Mouse (Mus musculus) fibroblast of lung, adult 2 months (primary cell): ENCODE results near the gene Eif4ebp2.

Experiments
- DNase-seq: peaks from one replicate; pipeline ENCODE4 v3.0.0-alpha.2; 2011; ENCODE audit warnings: low read depth

The Eif4ebp2 gene

DNA sequence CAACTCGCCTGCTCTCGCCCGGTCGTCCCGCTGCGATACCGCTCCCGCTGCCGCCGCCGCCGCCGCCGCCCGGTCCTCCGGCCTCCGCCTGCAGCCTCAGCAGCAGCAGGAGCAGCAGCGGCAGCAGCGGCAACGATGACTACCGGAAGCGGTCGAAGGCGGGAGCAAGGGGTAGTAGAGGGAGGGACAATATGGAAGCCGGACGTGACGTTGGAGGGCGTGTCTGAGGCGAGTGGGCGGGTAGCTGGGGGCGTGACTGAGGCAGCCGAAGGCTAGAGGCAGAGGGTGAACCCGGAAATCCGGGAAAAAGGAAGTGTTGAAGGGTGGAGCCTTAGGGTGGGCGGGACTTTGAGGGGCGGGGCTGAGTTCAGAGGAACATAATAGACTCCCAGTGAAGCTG, at the start of gene Eif4ebp2:
Gene Eif4ebp2 (minus strand): TSS at position 17 of the 400 bp plus-strand sequence.
- DNase-seq: peak; percentile 96

DNA sequence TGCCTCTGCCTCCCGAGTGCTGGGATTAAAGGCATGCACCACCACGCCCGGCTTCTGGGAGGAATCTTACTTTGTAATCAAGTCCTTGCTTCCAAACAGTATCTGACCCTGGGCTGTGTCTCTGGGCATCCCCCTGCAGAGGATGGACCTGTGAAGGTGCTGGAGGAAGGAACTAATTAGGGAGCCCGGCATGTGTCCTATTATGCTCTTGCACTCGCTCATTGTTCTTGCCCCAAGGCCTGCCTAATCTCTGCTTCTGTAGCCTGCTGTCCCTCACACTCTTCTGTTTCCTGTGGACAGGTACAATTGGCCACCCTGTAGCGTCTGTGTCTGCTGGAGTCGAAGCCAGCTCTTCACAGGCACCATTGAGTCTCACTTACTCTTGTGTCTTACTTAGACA, 48.3 kb upstream of the Eif4ebp2 start:
- no peak for DNase-seq

DNA sequence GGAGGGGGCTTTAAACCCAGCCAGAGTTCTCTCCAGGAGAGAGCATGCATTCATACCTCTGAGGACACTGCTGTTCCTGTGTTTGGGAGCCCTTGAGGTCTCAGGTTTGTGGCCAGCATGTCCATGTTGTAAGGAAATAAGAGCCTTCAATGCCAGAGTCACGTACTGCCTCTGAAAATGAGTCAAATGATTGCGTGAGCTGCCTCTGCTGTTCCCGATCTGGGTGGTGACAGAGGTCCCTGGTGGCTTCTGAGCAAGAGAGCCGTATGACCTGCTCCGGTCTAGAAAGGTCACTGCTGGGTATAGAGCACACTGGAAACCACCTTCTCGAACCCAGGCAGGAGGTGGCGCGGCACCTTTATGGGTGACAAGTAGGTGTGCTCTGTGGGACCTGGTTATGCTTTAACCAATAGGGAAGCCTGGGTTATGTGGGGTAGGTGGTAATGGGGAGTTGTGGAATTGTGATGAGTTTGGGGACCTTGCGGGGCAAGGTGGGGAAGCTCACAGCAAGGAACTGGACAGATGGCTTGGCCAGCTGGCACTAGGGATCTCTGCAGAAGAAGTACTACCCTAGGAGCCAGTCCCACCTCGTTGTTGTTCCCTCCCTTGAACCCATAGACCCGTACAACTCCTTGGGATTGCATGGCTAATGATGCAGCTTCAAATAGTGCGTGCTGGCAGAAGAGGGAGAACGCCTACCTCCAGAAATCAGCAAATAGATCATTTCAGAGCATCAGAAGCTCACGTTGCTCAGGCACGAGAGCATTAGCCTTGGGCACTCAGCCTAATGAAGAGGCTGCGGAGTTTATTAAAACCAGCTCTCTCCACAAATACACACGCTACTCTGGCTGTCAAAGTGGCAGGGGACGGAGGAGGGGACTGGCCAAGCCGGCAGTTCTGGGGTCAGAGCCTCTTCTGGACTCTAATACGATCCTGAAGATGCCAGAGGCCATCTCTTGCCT, 47.3 kb upstream of the Eif4ebp2 start:
- no peak for DNase-seq

DNA sequence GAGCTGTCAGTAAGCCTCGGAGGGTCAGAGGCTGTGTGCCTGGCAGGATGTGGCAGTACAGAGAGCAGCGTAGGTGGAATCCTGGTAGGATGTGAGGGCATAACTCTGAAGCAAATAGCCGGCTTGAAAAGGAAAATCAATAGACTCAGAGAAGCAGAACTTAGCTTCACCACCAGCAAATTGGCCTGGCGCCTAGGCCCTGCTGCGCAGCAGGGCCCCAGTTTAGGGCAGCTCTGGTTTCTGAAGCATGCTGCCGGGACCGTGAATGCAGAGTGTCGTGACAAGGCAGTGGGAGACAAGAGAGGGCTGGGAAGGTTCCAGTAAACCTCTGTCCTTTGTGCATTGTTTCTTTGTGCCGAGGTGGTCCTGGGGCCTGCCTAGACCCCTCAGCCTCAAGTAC, 43.8 kb upstream of the Eif4ebp2 start:
- DNase-seq: no peak

DNA sequence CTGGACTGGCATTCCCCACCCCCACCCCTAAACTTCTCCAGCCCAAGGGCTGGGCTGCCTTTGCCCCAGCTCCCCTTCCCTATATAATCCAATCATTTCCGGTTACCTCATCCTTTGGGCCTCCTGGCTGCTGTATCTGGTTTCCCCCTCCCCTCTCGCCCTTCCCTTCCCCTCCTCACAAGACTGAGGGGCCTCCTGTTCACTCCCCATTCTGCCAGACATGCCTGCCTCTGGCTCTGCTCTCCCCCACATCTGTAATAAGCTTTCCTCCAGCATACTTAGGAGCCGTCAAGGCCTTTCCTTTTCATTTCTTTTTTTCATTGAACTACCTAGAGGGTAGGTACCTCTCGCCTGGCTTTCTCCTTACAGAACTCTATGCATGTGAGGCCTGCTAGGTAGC, 43.0 kb upstream of the Eif4ebp2 start:
- no peak for DNase-seq

DNA sequence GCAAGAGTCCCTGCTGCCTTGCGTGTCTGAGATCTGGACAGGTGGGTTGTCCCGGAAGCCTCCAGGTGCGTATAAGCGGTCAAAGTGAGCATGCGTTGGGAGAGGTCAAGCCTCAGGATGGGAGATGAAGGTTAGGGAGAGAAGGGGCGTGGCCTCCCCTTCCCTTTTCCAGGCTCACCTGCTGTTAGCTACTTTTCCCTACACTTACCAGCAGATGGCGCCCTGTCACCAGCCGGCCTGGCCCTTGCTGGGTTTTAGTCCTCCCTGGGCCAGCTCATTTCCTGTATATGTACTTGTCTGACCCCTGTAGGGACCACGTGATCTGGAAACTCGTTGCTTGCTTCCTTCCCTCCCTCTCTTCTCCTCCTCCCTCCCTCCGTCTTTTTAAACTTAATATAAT, 39.6 kb upstream of the Eif4ebp2 start:
- DNase-seq: peak; percentile 35

DNA sequence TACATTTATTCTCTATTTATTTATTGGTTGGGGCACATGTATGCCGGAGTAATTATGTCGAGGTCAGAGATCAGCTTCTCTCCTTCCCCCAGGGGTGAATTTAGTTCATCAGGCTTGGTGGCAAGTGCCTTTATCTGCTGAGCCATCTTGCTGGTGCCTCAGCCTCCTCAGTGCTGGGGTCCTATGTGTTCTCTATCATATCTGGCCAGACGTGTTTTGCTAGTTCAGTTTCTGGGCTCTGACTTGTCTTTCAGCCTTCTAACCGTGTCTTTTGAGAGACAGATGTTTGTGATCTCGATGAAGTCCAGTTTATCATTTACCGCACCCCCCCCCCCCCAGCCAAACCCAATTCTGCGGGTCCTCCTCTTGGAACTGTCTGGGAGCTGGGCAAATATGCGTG, 39.1 kb upstream of the Eif4ebp2 start:
- no peak for DNase-seq

DNA sequence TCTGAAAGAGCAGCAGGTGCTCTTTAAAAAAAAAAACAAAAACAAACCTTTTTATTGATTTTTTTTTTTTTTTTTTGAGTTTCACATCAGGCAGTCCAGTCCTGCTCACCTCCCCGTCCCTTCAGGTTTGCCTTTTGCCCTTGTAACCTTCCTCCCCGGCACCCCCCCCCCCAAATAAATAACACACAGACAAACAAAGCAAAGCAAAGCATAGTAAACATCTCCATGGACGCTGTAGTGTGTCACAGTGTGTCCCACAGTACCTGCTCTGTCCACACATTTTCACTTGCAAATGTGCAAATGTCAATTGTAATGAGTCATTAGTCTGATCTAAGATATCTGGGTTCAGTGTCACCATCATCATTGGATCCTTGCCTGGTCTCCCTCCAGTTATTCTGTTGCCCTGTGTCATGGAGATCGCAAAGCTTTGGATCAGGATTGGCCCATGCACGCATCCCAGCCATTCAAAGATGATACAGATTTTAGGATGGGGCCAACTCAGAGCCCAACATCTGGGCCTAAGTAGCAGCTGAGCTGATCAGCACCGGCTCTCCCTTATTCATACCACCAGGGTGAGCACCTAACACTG, 36.2 kb upstream of the Eif4ebp2 start:
- DNase-seq: no peak

DNA sequence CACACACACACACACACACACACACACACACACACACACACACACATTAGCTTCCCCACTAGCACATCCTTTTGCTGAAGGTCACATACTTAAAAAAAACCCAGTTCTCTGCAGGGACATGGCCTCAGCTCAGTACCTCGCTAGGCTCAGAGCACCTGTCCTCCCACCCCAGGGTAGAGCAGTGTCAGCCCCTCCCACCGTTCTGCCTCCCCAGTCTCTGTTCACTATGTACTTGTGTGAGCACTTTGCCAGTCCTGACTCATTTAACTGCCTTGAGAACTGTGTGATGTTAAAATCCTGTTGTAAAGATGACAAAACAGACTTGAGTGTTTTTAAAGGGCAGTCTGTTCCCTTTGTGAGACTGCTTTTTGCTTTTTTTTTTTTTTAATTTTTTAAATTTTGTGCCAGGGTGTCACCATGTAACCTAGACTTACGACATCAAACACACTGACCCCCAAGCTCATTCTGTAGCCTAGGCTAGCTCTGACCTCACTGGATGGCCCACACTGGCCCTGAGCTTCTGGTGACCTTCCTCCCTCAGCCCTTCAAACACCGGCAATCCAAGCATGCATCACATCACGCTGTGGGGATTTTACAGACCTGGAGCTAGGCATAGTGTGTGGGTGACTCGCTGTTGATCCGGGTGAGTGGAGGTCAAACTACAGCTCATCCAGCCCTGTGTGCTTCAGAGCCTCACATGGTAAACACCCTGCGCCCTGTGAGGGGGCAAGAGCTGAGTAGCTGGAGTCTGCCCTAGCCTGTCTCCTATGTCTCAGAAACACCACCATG, 34.3 kb upstream of the Eif4ebp2 start:
- DNase-seq: no peak

DNA sequence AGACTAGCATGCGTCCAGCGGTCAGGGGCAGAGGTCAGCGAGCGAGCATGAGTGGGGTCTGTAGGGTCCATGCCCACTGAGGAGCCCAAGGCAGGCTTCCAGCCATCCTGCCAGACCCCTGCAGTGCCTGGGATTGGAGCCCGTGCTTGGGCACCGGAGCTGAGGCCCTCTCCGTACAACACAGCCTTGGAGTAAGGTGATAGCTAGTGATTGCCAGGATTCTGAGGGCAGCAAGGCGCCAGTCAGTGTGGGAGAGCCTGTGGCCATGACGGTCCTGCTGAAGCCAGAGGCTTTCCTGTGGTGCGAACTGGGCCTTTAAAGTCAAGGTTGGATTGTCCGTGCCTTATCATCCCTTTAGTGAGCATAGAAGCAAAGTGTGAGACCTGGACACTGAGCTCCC, 32.3 kb upstream of the Eif4ebp2 start:
- DNase-seq: no peak

DNA sequence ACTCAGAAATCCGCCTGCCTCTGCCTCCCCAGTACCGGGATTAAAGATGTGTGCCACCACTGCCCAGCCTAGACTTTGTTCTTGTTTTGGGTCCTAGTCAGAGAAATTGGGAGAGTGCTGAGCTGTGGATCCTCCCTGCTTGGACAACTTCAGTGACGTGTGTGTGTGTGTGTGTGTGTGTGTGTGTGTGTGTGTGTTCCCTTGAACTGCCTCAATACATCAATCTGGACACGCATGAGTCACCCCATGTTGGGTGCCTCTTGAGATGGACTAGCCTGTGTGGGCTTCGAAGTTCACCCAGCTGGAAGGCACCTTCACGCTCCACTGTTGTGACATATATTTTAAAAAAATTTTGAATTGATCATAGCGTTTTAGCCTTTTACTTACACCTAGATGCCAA, 30.3 kb upstream of the Eif4ebp2 start:
- DNase-seq: no peak

DNA sequence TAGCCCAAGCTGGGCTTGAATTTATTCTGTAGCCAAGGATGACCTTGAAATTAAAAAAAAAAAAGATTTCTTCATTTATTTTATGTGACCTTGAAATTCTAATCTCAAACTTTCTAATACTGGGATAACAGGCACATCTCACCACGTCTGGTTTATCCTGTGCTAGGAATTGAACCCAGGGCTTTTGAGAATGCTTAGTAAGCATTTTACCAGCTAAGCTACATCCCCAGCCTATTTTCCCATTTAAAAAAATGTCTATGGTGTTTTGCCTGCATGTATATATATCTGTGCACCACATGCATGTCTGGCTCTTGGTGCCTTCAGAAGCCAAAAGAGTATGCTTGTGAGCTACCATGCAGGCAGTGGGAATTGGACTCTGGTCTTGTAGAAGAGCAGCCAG, 28.0 kb upstream of the Eif4ebp2 start:
- no peak for DNase-seq

DNA sequence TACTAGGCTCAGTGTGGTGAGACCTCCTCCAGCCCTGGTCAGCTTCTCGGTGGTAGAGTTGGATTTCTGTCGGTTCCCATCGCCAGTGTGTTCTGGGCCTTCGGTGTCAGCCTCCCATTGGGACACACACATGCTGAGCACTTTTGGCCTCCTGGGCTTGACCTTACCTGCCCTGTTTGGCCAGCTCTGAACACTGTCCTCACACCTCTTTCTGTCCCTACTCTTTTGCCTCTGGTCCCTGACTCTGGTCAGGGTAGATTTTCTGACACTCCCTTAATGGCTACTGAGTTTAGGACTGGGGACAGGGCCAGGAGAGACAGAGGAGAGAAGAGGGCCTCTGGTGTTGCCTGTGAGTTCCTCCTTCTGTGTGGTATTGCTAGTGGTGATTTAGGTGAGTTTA, 27.5 kb upstream of the Eif4ebp2 start:
- DNase-seq: no peak

DNA sequence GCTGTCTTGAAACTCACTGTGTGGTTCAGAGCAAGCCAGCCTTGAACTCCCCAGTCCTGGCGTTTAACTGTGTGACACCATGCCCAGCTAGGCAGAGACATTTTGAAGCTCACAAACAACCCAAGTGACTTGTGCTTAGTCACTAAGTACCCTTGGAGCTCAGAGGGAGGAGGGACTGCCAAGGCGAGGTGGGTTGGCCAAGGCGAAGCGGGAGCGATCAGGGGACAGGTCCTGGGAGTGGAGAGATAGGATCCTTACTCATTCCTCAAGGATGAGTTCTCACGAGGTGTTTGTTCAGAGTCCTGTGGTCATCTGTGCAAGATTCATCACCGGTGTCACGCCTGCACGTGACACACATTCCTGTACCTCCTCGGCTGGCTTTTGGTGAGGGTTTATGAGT, 27.0 kb upstream of the Eif4ebp2 start:
- DNase-seq: no peak

DNA sequence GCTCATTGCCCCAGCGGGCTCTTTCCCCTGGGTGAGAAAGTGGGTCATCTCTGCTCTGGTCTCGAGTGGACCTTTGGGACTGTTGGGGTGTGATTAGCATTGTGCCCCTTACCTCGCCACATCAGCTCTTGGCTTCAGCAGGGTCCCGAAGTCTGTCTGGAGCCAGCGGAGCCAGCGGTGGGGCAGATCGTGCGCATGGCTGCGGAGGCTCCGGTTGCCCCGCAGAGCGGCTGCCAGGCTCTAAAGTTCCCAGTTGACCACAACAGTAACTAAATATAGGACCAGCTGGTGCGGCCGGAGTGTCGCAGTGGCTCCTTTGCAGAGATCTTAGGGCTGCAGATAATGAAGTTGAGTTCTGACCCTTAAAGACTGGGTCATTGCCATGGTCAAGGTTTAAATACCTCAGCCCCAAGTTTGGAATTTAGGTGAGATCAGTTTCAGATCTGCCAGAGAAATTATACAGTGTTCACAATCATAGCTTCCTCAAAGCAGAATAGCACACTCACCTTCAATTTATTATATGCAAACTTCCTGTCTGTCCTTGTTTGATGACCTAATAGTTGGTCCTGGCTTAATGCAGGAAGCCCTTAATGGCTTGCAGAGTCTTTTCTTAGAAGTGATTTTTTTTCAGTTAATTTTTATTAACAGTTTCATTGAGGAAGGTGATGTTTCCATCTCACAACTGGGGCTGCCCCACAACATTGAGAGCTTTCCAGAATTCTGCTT, 24.1 kb upstream of the Eif4ebp2 start:
- DNase-seq: no peak

DNA sequence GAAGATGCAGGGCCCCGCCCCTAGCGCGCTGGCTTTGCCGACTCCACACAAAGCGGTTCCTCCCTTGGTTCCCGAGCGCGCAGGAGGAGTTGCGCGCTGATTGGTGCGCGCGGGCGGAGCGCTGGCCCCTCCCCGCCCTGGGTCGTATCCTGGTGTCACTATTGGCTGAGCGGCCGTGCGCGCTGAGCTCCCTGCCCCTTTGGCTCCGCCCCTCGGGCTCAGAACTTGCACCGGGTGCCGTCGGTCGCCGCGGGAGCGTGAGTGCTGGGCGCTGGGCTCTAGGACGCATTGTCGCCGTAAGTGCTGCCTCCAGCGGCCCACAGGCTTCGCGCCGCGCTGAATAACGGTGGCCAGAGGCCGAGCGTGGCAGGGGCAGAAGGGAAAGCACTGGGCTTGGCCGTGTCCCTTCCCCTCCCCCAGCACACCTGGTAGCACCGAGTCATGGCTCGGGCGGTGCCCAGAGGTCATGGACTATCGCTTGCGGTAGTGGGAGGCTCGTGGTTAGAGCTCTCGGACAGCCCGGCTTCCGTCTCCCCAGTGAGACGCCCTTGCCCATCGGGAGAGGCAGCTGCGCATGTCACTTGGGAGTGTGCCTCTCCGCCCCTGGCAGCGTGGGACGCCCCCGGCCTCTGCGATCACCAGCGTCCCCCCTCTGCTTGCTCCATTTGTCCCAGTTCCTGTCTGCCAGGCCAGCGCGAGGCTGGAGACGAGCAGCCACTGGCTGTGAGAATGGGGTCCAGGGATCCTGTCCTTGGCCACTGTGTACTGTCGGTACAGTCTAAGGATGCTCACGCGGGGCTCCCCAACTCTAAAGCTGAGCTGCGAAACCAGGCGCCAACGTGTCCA, 23.4 kb upstream of the Eif4ebp2 start, which contains the start of gene Lrrc20:
Gene Lrrc20 (plus strand): TSS at position 208 of the 846 bp plus-strand sequence.
- DNase-seq: peak; percentile 89

DNA sequence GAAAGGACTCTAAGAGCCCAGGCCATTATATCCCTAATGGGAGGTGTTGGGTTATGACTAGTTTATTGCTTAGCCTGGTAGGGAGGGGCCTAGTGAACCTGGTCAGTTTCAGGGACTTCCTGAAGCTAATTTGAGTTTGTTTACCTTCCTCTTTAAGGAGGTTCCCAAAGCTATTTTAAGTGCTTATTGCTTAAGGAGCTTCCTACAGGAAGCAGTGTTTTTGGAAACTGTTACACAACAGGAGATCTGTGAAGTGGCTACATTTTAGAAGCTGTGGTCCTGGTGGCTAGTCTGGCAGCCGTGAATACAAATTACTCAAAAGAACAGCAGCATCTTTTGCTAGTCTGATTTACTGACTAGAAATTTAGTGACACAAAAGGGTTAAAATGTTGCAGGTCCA, 21.9 kb upstream of the Eif4ebp2 start:
- DNase-seq: no peak

DNA sequence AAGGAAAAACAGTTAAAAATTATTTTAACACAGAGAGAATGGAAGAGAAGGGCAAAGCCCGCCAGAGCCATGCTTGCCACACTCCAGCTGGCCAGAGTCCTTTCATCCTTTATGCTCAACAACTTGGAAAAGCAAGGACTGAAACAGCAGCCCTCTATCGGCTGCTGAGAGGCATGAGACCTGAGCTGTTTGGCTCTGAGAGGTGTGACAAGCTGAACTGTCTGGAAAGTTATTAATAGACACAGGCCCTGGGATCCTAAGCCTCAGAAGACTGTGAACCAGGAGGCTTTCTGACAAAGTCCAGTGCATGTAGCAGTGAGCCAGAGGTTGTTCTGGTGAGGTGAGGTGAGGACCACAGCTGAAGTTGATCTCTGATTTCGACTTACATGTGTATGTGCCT, 21.2 kb upstream of the Eif4ebp2 start:
- DNase-seq: no peak

DNA sequence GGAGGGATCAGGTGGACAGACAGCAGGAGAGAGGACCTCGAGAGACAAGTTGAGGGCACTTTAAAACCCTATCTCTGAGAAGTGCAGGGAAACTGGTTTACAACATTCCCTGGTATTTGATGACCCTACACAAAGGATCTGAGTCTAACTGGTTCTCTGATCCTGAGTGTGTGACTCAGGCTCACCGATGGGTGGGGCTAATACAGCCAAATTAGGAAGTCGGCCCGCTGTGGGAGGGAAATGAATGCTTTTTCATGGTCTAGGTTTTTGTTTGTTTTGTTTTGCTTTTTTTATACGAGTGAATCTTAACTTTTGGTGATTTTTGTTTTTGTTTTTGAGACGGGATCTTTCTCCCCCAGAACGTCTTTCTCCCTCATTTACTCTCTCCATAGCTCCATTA, 16.4 kb upstream of the Eif4ebp2 start:
- no peak for DNase-seq

DNA sequence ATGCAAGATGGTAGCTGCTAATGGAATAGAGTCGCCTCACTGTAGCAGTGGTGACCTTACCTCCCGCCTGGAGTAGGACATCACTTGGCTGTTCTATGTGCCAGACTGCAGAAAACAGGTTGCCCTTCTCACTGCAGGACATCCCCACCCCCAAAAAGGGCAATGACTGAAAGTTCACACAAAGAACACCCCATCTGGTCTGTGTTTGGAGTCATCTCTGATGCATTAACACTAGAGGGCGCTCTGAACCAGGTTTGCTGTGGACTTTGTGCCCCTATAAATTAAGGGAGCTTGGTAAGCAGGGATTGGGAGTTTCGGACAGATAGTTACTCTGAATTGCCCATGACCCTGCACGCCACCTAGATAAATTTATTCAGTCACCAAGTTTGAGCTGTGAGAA, 14.4 kb upstream of the Eif4ebp2 start:
- no peak for DNase-seq

DNA sequence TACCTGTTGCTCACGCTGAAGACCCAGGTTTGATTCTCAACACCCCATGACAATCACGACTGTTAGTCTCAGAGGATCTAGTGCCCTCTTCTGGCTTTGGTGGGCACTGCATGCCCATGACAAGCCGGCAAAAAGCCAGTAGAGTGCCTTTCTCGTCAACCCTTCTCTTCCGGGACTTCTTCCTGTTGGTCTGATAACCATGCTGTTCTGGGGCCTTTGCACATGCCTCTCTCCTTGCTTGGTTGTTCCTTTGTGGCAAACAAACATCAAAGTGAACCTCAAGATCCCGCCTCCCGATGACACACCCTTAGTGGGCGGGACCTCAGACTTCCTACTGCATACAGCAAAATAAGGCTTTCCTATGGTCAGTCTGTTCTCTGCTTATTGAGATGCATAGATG, 13.8 kb upstream of the Eif4ebp2 start:
- no peak for DNase-seq
